Mouse (Mus musculus): ENCODE results near the gene Vmn1r3. TPM values are rescaled to one million over a fixed set of nuclear protein-coding genes. Genes with fewer than 3 reads are reported as not detected.
"Not testable (repeated sequence)": the region's sequence is repeated elsewhere in the genome, so short reads cannot be mapped to it uniquely, and the experiment has no call there.

Gene Vmn1r3
- not detected in 2 replicates for total RNA-seq (2017)

- ATAC-seq (replicated peaks in 1 of 2; ENCODE audit: insufficient read depth in 1 of 2, low FRiP score in 2 of 2, low TSS enrichment in 1 of 2, low read depth in 1 of 2, poor library complexity in 2 of 2, severe bottlenecking in 2 of 2), result not testable (repeated sequence)
Observed at GRCm38 (mm10) chr4:3185258-3185657, at the start of gene Vmn1r3. Gene Vmn1r3, minus strand, starts transcription at chr4:3185358.

DNA sequence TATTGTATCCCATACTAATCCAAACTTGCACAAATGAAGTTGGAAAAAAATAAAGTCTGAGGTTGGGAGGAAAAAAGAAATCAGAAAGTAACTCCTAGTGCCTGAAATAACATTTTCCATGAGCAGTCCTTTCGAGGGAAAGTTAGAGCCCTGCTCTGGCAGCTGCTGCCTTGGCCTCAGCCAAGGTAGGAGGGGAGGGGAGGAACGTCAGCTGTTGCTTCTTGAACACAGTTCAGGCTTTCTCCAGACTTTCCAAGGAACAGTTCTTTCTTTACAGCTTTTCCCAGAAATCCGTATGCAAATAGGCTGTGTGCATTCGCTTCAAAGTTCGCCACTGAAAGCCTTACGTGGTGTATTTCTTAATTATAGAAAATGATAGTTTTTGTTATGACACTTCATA lies 46.9 kb upstream of the Vmn1r3 start:
- no peak for ATAC-seq (replicated peaks in 1 of 2; ENCODE audit: insufficient read depth in 1 of 2, low FRiP score in 2 of 2, low TSS enrichment in 1 of 2, low read depth in 1 of 2, poor library complexity in 2 of 2, severe bottlenecking in 2 of 2)

DNA sequence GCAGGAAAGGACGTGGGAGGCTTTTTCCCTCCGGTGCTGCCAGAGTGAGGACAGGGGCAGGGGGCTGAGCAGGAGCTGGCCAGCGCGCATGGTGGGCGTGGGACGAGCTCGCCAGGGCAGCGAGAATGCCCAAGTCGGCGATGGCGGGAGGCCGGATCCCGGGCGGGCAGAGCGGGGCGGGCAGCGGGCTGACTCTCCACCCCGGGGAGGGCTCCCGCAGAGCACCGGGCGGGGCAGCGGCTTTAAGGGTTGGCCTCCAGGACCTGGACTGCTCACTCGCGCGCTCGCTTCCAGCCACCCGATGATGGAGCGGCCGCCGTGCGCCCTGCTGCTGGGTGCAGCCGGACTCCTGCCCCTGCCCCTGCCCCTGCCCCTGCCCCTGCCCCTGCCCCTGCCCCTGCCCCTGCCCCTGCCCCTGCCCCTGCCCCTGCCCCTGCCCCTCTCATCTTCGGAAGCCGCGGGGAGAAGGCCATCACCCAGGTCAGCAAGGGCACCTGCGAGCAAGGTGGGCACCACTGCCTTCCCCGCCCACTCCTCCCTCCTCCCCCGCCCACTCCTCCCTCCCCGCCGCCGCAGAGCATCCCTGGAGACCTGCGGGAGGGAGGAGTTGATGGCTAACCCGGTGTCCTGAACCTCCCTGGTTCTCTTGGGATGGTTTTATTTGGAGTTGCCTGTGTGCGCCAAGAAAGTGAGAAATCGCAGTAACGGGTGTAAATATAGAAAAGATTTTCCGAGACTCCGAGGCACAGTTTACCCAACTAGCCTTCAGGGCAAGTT lies 45.9 kb upstream of the Vmn1r3 start:
- peak; percentile 33; a peak in 1 of 4 replicates for ATAC-seq (replicated peaks in 1 of 2; ENCODE audit: insufficient read depth in 1 of 2, low FRiP score in 2 of 2, low TSS enrichment in 1 of 2, low read depth in 1 of 2, poor library complexity in 2 of 2, severe bottlenecking in 2 of 2)

GRCm38 (mm10) chr4:3229532-3229931 lies 44.4 kb upstream of the Vmn1r3 start:
- peak in 1 of 2 experiments; percentile 37; a peak in 1 of 4 replicates for ATAC-seq (replicated peaks in 1 of 2; ENCODE audit: insufficient read depth in 1 of 2, low FRiP score in 2 of 2, low TSS enrichment in 1 of 2, low read depth in 1 of 2, poor library complexity in 2 of 2, severe bottlenecking in 2 of 2)

DNA sequence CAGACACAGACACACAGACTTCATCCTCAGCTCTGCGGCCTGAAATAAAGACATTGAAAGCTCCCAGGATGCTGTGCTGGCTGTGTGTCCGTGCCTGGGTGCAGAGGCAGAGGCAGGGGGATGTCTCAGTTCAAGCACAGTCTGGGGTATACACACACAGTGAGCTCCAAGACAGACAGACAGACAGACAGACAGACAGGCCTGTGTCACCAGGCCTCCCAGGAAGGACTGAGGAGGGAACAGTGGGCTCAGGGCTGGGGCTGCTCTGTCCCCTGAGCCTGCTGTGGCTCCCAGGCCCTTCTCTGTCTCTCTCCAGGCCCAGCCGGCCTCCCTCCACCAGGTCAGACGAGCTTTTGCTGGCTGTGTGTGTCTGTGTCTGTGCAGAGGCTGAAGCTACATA lies 43.3 kb upstream of the Vmn1r3 start:
- ATAC-seq (replicated peaks in 1 of 2; ENCODE audit: insufficient read depth in 1 of 2, low FRiP score in 2 of 2, low TSS enrichment in 1 of 2, low read depth in 1 of 2, poor library complexity in 2 of 2, severe bottlenecking in 2 of 2), result no peak

DNA sequence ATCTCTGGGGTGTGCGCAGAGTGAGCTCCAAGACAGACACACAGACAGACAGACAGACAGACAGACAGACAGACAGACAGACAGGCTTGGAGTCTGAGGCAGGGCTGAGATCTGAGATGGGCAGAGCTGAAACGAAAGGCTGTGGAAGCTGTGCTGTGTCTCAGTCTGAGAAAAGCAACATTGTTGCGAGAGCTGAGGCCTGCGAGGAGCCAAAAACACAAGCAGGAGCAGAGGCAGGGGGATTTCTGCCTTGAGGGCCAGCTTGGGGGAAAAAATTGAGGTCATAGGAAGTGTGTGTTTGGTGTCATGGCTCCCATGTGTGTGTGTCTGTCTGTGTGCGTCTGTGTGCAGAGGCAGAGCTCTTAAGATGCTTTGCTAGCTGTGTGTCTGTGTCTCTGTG lies 42.6 kb upstream of the Vmn1r3 start:
- no peak for ATAC-seq (replicated peaks in 1 of 2; ENCODE audit: insufficient read depth in 1 of 2, low FRiP score in 2 of 2, low TSS enrichment in 1 of 2, low read depth in 1 of 2, poor library complexity in 2 of 2, severe bottlenecking in 2 of 2)

- no peak for ATAC-seq (replicated peaks in 1 of 2; ENCODE audit: insufficient read depth in 1 of 2, low FRiP score in 2 of 2, low TSS enrichment in 1 of 2, low read depth in 1 of 2, poor library complexity in 2 of 2, severe bottlenecking in 2 of 2)
Observed at GRCm38 (mm10) chr4:3226488-3226887, 41.3 kb upstream of the Vmn1r3 start.

GRCm38 (mm10) chr4:3225416-3225815 lies 40.3 kb upstream of the Vmn1r3 start:
- ATAC-seq (replicated peaks in 1 of 2; ENCODE audit: insufficient read depth in 1 of 2, low FRiP score in 2 of 2, low TSS enrichment in 1 of 2, low read depth in 1 of 2, poor library complexity in 2 of 2, severe bottlenecking in 2 of 2), result not testable (repeated sequence)

- not testable (repeated sequence) for ATAC-seq (replicated peaks in 1 of 2; ENCODE audit: insufficient read depth in 1 of 2, low FRiP score in 2 of 2, low TSS enrichment in 1 of 2, low read depth in 1 of 2, poor library complexity in 2 of 2, severe bottlenecking in 2 of 2)
Observed at GRCm38 (mm10) chr4:3224848-3225247, 39.7 kb upstream of the Vmn1r3 start.

DNA sequence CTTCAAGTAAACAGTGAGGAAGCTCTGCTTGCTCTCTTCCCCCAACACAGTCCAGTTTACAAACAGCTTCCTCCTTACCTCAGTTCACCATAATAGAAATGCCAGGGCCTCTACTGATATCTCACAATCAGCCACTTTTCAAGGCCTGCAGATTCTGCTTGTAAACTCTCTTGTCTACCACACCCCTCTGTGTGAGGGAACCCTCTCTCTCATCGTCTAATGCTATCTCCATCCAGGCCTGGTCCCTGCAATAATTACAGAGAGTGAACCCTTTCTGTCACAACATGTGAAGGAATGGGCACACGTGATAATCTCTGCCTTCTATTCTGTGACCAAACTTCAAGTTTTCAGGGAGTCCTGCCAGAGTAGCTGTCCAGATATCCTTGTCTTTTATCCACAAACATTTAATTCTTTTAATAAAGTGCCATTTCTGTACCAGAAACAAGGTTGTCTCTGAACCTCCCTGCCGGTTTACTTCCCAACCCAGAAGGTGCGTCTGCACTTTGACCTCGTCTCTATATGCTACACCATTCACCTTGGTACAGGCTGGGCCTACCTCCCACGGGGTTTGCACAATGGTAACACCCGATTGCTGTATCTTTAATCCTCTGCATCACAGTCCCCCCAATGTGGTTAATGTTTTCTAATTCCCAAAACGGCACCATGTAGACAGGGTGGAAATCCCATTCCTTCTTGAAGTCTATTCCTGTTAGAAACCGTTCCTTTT lies 38.5 kb upstream of the Vmn1r3 start:
- ATAC-seq (replicated peaks in 1 of 2; ENCODE audit: insufficient read depth in 1 of 2, low FRiP score in 2 of 2, low TSS enrichment in 1 of 2, low read depth in 1 of 2, poor library complexity in 2 of 2, severe bottlenecking in 2 of 2), result not testable (repeated sequence)

DNA sequence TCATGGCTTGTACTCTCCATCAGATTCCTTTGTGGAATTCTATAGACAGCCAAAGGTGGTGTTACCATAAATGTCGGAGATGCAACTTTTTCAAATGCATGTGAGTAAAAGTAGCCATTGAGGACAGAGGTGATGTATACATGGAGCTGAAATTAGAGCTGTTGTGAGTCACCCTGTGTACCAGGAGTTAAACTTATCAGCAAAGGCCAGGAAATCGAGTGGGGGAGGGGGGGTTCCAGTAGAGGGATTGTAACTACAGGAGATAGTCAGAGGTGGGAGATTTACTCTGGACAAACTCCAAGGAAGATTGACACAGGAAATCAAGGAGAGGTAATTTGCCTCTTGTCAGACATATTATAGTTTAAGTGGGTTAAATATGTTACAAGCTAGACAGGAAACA lies 31.2 kb upstream of the Vmn1r3 start:
- ATAC-seq (replicated peaks in 1 of 2; ENCODE audit: insufficient read depth in 1 of 2, low FRiP score in 2 of 2, low TSS enrichment in 1 of 2, low read depth in 1 of 2, poor library complexity in 2 of 2, severe bottlenecking in 2 of 2), result not testable (repeated sequence)

DNA sequence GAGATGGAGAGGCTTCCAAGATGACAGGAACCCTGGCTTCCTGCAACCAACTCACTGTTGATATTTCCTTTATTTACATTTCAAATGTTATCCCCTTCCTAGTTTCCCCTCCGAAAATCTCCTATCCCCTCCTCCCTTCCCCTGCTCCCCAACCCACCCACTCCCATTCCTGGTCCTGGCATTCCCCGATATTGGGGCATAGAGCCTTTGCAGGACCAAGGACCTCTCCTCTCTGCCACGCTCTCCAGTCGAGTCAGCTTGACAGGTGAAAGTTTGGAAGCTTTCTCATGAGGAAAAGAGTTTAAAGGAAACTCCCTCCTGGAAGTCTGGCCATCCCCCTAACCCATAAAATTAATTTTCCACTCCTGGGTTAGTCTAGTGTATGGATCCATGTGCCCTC lies 28.2 kb upstream of the Vmn1r3 start:
- ATAC-seq (replicated peaks in 1 of 2; ENCODE audit: insufficient read depth in 1 of 2, low FRiP score in 2 of 2, low TSS enrichment in 1 of 2, low read depth in 1 of 2, poor library complexity in 2 of 2, severe bottlenecking in 2 of 2), result not testable (repeated sequence)

DNA sequence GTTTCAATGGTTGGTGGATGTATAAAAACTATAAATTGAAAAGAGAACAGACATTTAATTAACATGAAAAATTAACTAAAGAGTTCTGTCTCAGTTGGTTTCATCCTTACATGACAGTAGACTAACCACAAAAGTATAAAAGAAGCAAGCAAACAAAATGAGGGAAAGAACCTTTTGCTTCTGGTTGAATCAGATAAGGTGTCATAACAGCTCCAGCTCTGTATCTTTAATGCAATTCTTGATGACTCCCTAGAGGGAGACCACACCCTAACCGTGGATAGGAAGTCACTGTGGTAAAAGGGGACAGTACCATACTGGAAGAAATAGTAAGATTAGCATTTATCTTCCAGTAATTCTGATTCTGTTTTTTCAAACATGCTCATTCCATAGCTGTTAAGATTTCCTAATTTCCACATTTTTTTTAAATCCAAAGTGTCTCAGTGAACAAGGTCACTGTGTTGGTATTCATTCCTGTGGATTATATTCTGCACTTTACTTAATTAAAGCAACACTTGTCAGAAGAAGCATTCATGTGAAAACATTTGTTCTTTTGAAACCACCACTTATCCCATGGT lies 24.6 kb upstream of the Vmn1r3 start:
- ATAC-seq (replicated peaks in 1 of 2; ENCODE audit: insufficient read depth in 1 of 2, low FRiP score in 2 of 2, low TSS enrichment in 1 of 2, low read depth in 1 of 2, poor library complexity in 2 of 2, severe bottlenecking in 2 of 2), result peak; percentile 22 to 25; a peak in 1 of 4 replicates

DNA sequence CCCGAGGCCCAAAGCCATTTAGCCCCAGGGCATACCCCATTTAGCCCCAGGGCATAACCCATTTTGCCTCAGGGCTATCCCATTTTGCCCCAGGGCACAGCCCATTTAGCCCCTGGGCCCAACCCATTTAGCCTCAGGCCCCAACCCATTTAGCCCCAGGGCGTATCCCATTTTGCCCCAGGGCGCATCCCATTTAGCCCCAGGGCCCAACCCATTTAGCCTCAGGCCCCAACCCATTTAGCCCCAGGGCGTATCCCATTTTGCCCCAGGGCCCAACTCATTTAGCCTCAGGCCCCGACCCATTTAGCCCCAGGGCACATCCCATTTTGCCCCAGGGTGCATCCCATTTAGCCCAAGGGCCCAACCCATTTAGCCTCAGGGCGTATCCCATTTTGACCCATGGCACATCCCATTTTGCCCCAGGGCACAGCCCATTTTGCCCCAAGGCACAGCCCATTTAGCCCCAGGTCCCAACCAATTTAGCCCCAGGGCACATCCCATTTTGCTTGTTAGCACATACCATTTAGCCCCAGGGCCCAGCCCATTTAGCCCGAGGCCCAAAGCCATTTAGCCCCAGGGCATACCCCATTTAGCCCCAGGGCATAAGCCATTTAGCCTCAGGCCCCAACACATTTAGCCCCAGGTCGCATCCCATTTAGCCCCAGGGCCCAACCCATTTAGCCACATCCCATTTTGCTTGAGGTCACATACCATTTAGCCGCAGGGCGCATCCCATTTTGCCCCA lies 8.2 kb downstream of the Vmn1r3 start:
- ATAC-seq (replicated peaks in 1 of 2; ENCODE audit: insufficient read depth in 1 of 2, low FRiP score in 2 of 2, low TSS enrichment in 1 of 2, low read depth in 1 of 2, poor library complexity in 2 of 2, severe bottlenecking in 2 of 2), result not testable (repeated sequence)

- ATAC-seq (replicated peaks in 1 of 2; ENCODE audit: insufficient read depth in 1 of 2, low FRiP score in 2 of 2, low TSS enrichment in 1 of 2, low read depth in 1 of 2, poor library complexity in 2 of 2, severe bottlenecking in 2 of 2), result not testable (repeated sequence)
Observed at GRCm38 (mm10) chr4:3176195-3176594, 9.0 kb downstream of the Vmn1r3 start.

- not testable (repeated sequence) for ATAC-seq (replicated peaks in 1 of 2; ENCODE audit: insufficient read depth in 1 of 2, low FRiP score in 2 of 2, low TSS enrichment in 1 of 2, low read depth in 1 of 2, poor library complexity in 2 of 2, severe bottlenecking in 2 of 2)
Observed at GRCm38 (mm10) chr4:3175756-3176155, 9.4 kb downstream of the Vmn1r3 start.

DNA sequence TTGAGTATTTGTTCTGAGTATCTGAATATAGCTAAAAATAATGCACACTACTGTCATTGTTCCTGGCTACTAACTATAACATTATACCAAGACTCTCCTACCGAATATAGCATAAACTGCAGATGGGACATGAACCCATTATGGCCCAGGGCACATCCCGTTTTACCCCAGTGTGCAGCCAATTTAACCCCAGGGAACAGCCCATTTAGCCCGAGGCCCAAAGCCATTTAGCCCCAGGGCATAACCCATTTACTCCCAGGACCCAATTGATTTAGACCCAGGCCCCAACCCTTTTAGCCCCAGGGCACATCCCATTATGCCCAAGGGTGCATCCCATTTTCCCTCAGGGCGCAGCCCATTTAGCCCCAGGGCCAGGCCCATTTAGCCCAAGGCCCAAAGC lies 10.6 kb downstream of the Vmn1r3 start:
- ATAC-seq (replicated peaks in 1 of 2; ENCODE audit: insufficient read depth in 1 of 2, low FRiP score in 2 of 2, low TSS enrichment in 1 of 2, low read depth in 1 of 2, poor library complexity in 2 of 2, severe bottlenecking in 2 of 2), result not testable (repeated sequence)
